Mouse (Mus musculus): ENCODE results near the gene Il1rapl2.
"Not testable (repeated sequence)": the region's sequence is repeated elsewhere in the genome, so short reads cannot be mapped to it uniquely, and the experiment has no call there.

Il1rapl2 gene

DNA sequence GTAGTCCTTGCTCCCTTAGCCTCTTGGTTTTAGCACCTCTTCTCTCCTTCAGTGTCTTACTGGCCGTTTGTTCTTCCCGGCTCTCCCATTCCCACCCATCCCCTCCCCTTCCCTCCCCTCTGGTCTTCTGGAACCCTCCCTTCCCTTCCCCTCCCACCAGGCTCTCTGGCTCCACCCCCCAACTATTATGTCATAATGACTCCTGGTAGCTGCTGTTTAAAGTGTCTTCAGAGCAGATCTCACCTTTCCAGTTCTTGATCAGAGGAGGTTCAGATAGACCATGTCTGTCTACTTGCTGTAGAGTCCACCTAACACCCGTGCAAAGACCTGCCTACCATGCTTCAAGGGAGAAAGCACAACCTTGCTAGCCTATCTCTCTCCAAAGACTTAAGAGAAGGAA is 639.1 kb downstream of the Il1rapl2 start, which contains the start of gene Tex13a:
TSS of gene Tex13a (minus strand) at position 101 of the 400 bp plus-strand sequence.
- DNase-seq (ENCODE audit: low read depth) = no peak

- no peak for DNase-seq (ENCODE audit: low read depth)
Measured at GRCm38 (mm10) chrX:138234626-138235025, 664.2 kb downstream of the Il1rapl2 start.

- DNase-seq (ENCODE audit: low read depth) = not testable (repeated sequence)
Measured at GRCm38 (mm10) chrX:138348736-138349135, 778.3 kb downstream of the Il1rapl2 start.

GRCm38 (mm10) chrX:138433794-138434193 is 863.4 kb downstream of the Il1rapl2 start:
- DNase-seq (ENCODE audit: low read depth) = no peak

- no peak for DNase-seq (ENCODE audit: low read depth)
Measured at GRCm38 (mm10) chrX:138437939-138438338, 867.5 kb downstream of the Il1rapl2 start.

- DNase-seq (ENCODE audit: low read depth) = no peak
Measured at GRCm38 (mm10) chrX:138449856-138450255, 879.4 kb downstream of the Il1rapl2 start.

- DNase-seq (ENCODE audit: low read depth) = no peak
Measured at GRCm38 (mm10) chrX:138478488-138478887, 908.1 kb downstream of the Il1rapl2 start.

DNA sequence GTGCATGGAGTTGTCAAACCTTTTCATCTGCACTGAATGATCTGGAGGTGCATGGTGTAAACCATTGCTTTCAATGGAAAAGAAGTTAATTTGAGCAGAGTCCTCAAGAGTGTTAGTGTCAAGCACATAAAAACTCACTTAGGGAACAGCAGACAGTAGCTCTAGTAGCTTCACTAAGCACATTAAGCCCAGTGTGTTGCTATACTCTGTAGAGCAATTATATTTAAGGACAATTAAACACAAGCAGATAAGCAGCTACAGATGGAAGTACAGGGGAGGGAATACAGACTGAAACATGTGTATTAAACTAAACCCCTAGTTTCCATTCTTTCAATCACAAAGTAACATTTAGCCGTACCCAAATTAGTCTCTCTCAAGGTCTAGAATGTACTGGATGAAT is 930.1 kb downstream of the Il1rapl2 start:
- no peak for DNase-seq (ENCODE audit: low read depth)

- no peak for DNase-seq (ENCODE audit: low read depth)
Measured at GRCm38 (mm10) chrX:138505049-138505448, 934.6 kb downstream of the Il1rapl2 start.

DNA sequence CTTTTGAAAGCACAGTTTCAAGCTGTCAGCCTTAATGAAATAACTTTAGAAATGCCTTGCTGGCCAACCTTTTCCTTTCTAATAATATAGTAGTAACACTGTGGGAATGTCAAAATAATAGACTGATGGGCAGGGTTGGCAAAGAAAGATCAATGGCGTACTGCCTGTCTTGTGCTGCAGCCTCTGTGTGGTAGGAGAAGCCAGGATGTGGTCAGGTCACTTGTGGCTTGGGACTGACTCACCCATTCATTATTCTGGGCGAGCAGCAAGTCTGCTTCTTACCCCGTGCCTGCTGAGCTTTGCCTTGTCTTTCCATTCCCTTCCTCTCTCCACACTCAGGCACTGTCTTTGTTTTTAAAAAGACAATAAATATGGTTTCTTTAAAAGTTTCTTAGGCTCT is 1049.7 kb downstream of the Il1rapl2 start:
- DNase-seq (ENCODE audit: low read depth) = peak; percentile 0

DNA sequence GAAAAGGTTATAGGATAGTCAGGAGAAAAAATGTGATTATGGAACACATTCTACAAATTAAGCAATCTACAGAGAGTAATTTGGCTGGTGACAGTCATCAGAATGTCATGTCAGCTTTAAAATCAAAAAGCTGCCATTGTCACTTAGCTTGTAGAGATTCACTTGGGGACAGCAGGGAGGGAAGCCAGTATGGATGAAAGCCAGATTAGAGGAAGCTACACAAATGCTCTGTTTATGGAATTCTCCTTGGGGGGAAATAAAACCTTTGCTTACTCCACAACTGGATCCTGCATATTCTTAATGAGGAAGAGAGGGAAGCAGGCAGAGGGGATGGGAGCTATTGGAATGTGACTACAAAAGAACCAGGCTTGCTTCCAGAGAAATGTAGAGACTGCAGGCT is 1054.9 kb downstream of the Il1rapl2 start:
- no peak for DNase-seq (ENCODE audit: low read depth)

- no peak for DNase-seq (ENCODE audit: low read depth)
Measured at GRCm38 (mm10) chrX:138722372-138722771, 1152.0 kb downstream of the Il1rapl2 start.

- no peak for DNase-seq (ENCODE audit: low read depth)
Measured at GRCm38 (mm10) chrX:138800958-138801357, 1230.5 kb downstream of the Il1rapl2 start.

DNA sequence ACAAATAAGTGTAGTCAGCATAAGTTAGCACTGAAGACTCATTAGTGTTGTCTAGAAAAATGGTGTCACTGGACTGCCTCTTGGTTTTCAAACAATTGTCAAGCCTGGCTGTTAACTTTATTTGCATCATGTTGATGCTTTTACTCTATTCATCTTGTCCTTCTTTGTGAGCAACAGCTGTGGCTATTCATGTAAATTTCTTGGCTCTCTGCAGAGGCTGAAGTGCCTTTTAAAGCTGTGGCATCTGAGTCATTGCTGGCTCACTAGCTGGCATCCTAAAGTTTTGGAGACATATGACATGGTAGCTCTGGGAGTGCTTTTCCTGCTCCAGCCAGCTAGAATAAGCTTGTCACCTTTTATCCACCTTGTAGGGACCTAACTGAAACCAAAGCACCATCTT is 1261.5 kb downstream of the Il1rapl2 start:
- DNase-seq (ENCODE audit: low read depth) = no peak

DNA sequence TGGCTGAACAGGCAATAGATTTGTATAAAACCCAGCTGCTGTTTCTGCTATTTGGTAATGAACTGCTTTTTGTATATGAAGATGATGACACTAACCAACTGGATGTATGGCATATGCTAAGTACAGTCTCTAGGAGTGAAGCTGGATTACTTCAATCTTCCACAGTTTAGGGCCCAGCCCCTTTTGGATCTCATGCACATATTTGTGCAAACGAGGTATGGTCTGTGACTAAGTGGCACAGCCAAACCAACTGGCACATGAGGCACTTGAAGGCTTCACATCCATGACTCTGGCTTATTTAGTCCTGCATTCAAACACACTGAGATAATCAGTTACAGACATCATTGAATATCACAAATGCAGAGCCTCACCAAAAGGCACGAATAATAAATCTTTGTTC is 1263.5 kb downstream of the Il1rapl2 start:
- no peak for DNase-seq (ENCODE audit: low read depth)

DNA sequence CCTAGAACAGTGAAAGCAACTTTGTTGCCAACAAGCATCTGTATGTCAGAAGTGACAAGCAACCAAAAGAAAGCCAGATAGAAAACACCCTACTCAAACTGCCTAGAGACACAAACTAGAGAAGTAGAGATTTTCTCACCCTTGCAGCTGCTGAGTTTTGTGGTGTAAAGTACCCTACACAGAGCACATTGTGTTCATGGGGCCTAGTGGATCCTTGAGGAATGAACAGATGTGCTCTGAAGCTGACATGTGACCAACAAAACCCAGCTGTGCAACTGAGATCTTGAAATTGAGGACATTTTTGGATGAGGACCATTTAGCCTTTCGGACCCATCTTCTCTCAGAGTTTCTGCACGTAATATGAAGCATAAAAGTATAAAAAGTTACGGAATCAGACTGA is 1268.0 kb downstream of the Il1rapl2 start:
- no peak for DNase-seq (ENCODE audit: low read depth)

Data from c-Kit-positive CD71-negative TER-119-negative erythroid progenitor cells, embryonic 14.5 days (primary cell).